Mouse (Mus musculus): ENCODE results near the gene Inka2. TPM values are rescaled to one million over a fixed set of nuclear protein-coding genes. Genes with fewer than 3 reads are reported as not detected.

Inka2 gene
- polyA plus RNA-seq, 1 experiment from 2014 or later: 2.1 TPM

- peak overlapping the region; percentile 63 for H3K4me3 ChIP-seq
- H3K27ac ChIP-seq: no peak overlapping the region
- H3K27me3 ChIP-seq (ENCODE audit: insufficient read depth, poor library complexity, severe bottlenecking): peaks cover 64% of the 10 kb centered on the region
- 44% methylated on average over 6 of the region's 6 CpGs for WGBS
- H3K4me1 ChIP-seq (replicated peaks): peaks cover 60% of the 10 kb centered on the region
- no peaks in the 10 kb centered on the region for H3K9me3 ChIP-seq
- no peak for DNase-seq (ENCODE audit: low spot score)
- no peaks in the 10 kb centered on the region for H3K36me3 ChIP-seq
Measured at GRCm38 (mm10) chr3:105703571-105703970, 828 bp upstream of the Inka2 start.

GRCm38 (mm10) chr3:105705061-105705549, 706 bp downstream of the Inka2 start:
- H3K36me3 ChIP-seq: no peaks in the 10 kb centered on the region
- peaks cover 61% of the 10 kb centered on the region for H3K27me3 ChIP-seq (ENCODE audit: insufficient read depth, poor library complexity, severe bottlenecking)
- H3K27ac ChIP-seq: peak overlapping the region; percentile 82
- under 1% methylated on average over 28 of the region's 28 CpGs for WGBS
- peaks cover 62% of the 10 kb centered on the region for H3K4me1 ChIP-seq (replicated peaks)
- peak overlapping the region; percentile 63 for H3K4me3 ChIP-seq
- H3K9me3 ChIP-seq: no peaks in the 10 kb centered on the region
- peak; percentile 52 for DNase-seq (ENCODE audit: low spot score)

- no peaks in the 10 kb centered on the region for H3K9me3 ChIP-seq
- H3K27ac ChIP-seq: peak overlapping the region; percentile 82
- H3K4me3 ChIP-seq: peak overlapping the region; percentile 63
- no peaks in the 10 kb centered on the region for H3K36me3 ChIP-seq
- WGBS: 23% methylated on average over 3 of the region's 3 CpGs
- no peak for DNase-seq (ENCODE audit: low spot score)
- peaks cover 61% of the 10 kb centered on the region for H3K27me3 ChIP-seq (ENCODE audit: insufficient read depth, poor library complexity, severe bottlenecking)
- peaks cover 64% of the 10 kb centered on the region for H3K4me1 ChIP-seq (replicated peaks)
Measured at GRCm38 (mm10) chr3:105705561-105705960, 1.2 kb downstream of the Inka2 start.

GRCm38 (mm10) chr3:105706366-105707020, 2.1 kb downstream of the Inka2 start:
- no peaks in the 10 kb centered on the region for H3K9me3 ChIP-seq
- peaks cover 62% of the 10 kb centered on the region for H3K4me1 ChIP-seq (replicated peaks)
- H3K4me3 ChIP-seq: peak overlapping the region; percentile 63
- peaks cover 56% of the 10 kb centered on the region for H3K27me3 ChIP-seq (ENCODE audit: insufficient read depth, poor library complexity, severe bottlenecking)
- no peak overlapping the region for H3K27ac ChIP-seq
- no peaks in the 10 kb centered on the region for H3K36me3 ChIP-seq
- DNase-seq (ENCODE audit: low spot score): no peak
- WGBS: 42% methylated on average over 4 of the region's 4 CpGs

- Histone ChIP-seq H3K27me3 (ENCODE audit: insufficient read depth, poor library complexity, severe bottlenecking) (peaks cover 45% of the 10 kb centered on the region), H3K9me3 (no peaks in the 10 kb centered on the region), H3K4me3 (no peak overlapping the region), H3K27ac (peak overlapping the region; percentile 53), H3K4me1 (replicated peaks) (peaks cover 62% of the 10 kb centered on the region), H3K36me3 (no peaks in the 10 kb centered on the region)
- 13% methylated on average over 7 of the region's 7 CpGs for WGBS
- DNase-seq (ENCODE audit: low spot score): no peak
Measured at GRCm38 (mm10) chr3:105707590-105707989, 3.2 kb downstream of the Inka2 start.

GRCm38 (mm10) chr3:105710246-105710645, 5.8 kb downstream of the Inka2 start:
- no peaks in the 10 kb centered on the region for H3K9me3 ChIP-seq
- WGBS: 85% methylated on average over 6 of the region's 6 CpGs
- peaks cover 26% of the 10 kb centered on the region for H3K27me3 ChIP-seq (ENCODE audit: insufficient read depth, poor library complexity, severe bottlenecking)
- peaks cover 63% of the 10 kb centered on the region for H3K4me1 ChIP-seq (replicated peaks)
- no peak for DNase-seq (ENCODE audit: low spot score)
- H3K4me3 ChIP-seq: no peak overlapping the region
- no peaks in the 10 kb centered on the region for H3K36me3 ChIP-seq
- H3K27ac ChIP-seq: no peak overlapping the region

- H3K36me3 ChIP-seq: no peaks in the 10 kb centered on the region
- 60% methylated on average over 7 of the region's 7 CpGs for WGBS
- DNase-seq (ENCODE audit: low spot score): no peak
- peaks cover 11% of the 10 kb centered on the region for H3K27me3 ChIP-seq (ENCODE audit: insufficient read depth, poor library complexity, severe bottlenecking)
- peaks cover 60% of the 10 kb centered on the region for H3K4me1 ChIP-seq (replicated peaks)
- no peak overlapping the region for H3K4me3 ChIP-seq
- 0 out of 2 replicates have a peak overlapping the region, but pooled peaks have one; percentile 59 for H3K27ac ChIP-seq
- H3K9me3 ChIP-seq: no peaks in the 10 kb centered on the region
Measured at GRCm38 (mm10) chr3:105711741-105712140, 7.3 kb downstream of the Inka2 start.

- H3K36me3 ChIP-seq: no peaks in the 10 kb centered on the region
- DNase-seq (ENCODE audit: low spot score): no peak
- H3K9me3 ChIP-seq: no peaks in the 10 kb centered on the region
- no peak overlapping the region for H3K27ac ChIP-seq
- H3K4me1 ChIP-seq (replicated peaks): peaks cover 60% of the 10 kb centered on the region
- H3K27me3 ChIP-seq (ENCODE audit: insufficient read depth, poor library complexity, severe bottlenecking): 0 out of 2 replicates have a peak, but pooled peaks cover 2% of the 10 kb centered on the region
- no peak overlapping the region for H3K4me3 ChIP-seq
Measured at GRCm38 (mm10) chr3:105712827-105713226, 8.4 kb downstream of the Inka2 start.

GRCm38 (mm10) chr3:105714091-105714819, 9.9 kb downstream of the Inka2 start:
- 14% methylated on average over 8 of the region's 8 CpGs for WGBS
- Histone ChIP-seq H3K4me1 (replicated peaks) (peaks cover 61% of the 10 kb centered on the region), H3K9me3 (no peaks in the 10 kb centered on the region), H3K27ac (peak overlapping the region; percentile 80), H3K27me3 (ENCODE audit: insufficient read depth, poor library complexity, severe bottlenecking) (no peaks in the 10 kb centered on the region), H3K36me3 (no peaks in the 10 kb centered on the region), H3K4me3 (no peak overlapping the region)
- peak; percentile 57 for DNase-seq (ENCODE audit: low spot score)

- Histone ChIP-seq H3K4me3 (no peak overlapping the region), H3K4me1 (replicated peaks) (peaks cover 63% of the 10 kb centered on the region), H3K9me3 (no peaks in the 10 kb centered on the region), H3K36me3 (no peaks in the 10 kb centered on the region), H3K27ac (peak overlapping the region; percentile 80; the same call in 1 of the 2 replicates), H3K27me3 (ENCODE audit: insufficient read depth, poor library complexity, severe bottlenecking) (no peaks in the 10 kb centered on the region)
- no peak for DNase-seq (ENCODE audit: low spot score)
Measured at GRCm38 (mm10) chr3:105714820-105715167, 10.4 kb downstream of the Inka2 start.

- Histone ChIP-seq H3K36me3 (no peaks in the 10 kb centered on the region), H3K27ac (peak overlapping the region; percentile 20), H3K4me3 (no peak overlapping the region), H3K27me3 (ENCODE audit: insufficient read depth, poor library complexity, severe bottlenecking) (no peaks in the 10 kb centered on the region), H3K9me3 (no peaks in the 10 kb centered on the region), H3K4me1 (replicated peaks) (peaks cover 61% of the 10 kb centered on the region)
- WGBS: 57% methylated on average over 18 of the region's 18 CpGs
- no peak for DNase-seq (ENCODE audit: low spot score)
Measured at GRCm38 (mm10) chr3:105716353-105717000, 12.1 kb downstream of the Inka2 start.

- Histone ChIP-seq H3K36me3 (no peaks in the 10 kb centered on the region), H3K4me1 (replicated peaks) (peaks cover 55% of the 10 kb centered on the region), H3K27me3 (ENCODE audit: insufficient read depth, poor library complexity, severe bottlenecking) (no peaks in the 10 kb centered on the region), H3K9me3 (no peaks in the 10 kb centered on the region), H3K4me3 (no peak overlapping the region), H3K27ac (peak overlapping the region; percentile 67)
- DNase-seq (ENCODE audit: low spot score): no peak
- 54% methylated on average over 11 of the region's 11 CpGs for WGBS
Measured at GRCm38 (mm10) chr3:105717856-105718555, 13.6 kb downstream of the Inka2 start.
